Mouse (Mus musculus) heart, embryonic 11.5 days (tissue): ENCODE data around the gene Myh10. TPM values are rescaled to one million over a fixed set of nuclear protein-coding genes. Genes with fewer than 3 reads are reported as not detected.

Experiments used
- ATAC-seq: fragments of 200-750 bp; cut with Nextera tagmentation; replicated peaks from 2 replicates; pipeline ENCODE4 v1.8.0; 2017; ENCODE audit warnings: moderate library complexity; ENCODE audit not compliant: insufficient number of reproducible peaks, low FRiP score, low TSS enrichment
- H3K27ac ChIP-seq: fragments of 300-500 bp; sonication (generic); 2 replicates; pipeline ENCODE4 v1.5.1; 2014; ENCODE audit warnings: mild to moderate bottlenecking, low read depth, low read length
- H3K27me3 ChIP-seq: fragments of 300-500 bp; sonication (generic); 2 replicates; pipeline ENCODE4 v1.6.1; 2014; ENCODE audit warnings: mild to moderate bottlenecking, low read length, mixed read lengths; ENCODE audit not compliant: control insufficient read depth, insufficient read depth
- H3K36me3 ChIP-seq: fragments of 300-500 bp; sonication (generic); 2 replicates; pipeline ENCODE4 v1.6.1; 2014; ENCODE audit warnings: mild to moderate bottlenecking, low read length, moderate library complexity, mixed read lengths; ENCODE audit not compliant: control insufficient read depth, insufficient read depth
- H3K4me1 ChIP-seq: fragments of 300-500 bp; sonication (generic); 2 replicates; pipeline ENCODE4 v1.6.1; 2014; ENCODE audit warnings: low read length; ENCODE audit not compliant: control insufficient read depth, insufficient read depth
- H3K4me2 ChIP-seq: fragments of 300-500 bp; sonication (generic); 2 replicates; pipeline ENCODE4 v1.6.1; 2014; ENCODE audit warnings: mild to moderate bottlenecking, moderate library complexity
- H3K4me3 ChIP-seq: fragments of 300-500 bp; sonication (generic); 2 replicates; pipeline ENCODE4 v1.5.1; 2014; ENCODE audit warnings: low read depth, low read length
- H3K9ac ChIP-seq: fragments of 300-500 bp; sonication (generic); 2 replicates; pipeline ENCODE4 v1.6.1; 2014; ENCODE audit warnings: mild to moderate bottlenecking, low read depth, low read length, moderate library complexity
- H3K9me3 ChIP-seq: fragments of 300-500 bp; sonication (generic); replicated peaks from 2 replicates; pipeline ENCODE4 v1.6.1; 2016; ENCODE audit warnings: low read length; ENCODE audit not compliant: control insufficient read depth
- WGBS: fragments of 180-500 bp; shearing (Covaris S2); extraction: QIAGEN DNeasy Blood & Tissue Kit; methylation state at CpG from one replicate; pipeline ENCODE4 v1.1.7; 2014; ENCODE audit not compliant: insufficient replicate concordance; 5-methylcytosine and 5-hydroxymethylcytosine counted together
- polyA plus RNA-seq: library from polyadenylated mRNA; unstranded; fragments of >200 nt; fragmentation: Nextera tagmentation; extraction: Ambion mirVana; gene quantifications from 2 replicates; pipeline ENCODE4 v1.2.1, GENCODE M21; 2014

The Myh10 gene
- polyA plus RNA-seq, 1 experiment from 2014 or later: 150 TPM

DNA sequence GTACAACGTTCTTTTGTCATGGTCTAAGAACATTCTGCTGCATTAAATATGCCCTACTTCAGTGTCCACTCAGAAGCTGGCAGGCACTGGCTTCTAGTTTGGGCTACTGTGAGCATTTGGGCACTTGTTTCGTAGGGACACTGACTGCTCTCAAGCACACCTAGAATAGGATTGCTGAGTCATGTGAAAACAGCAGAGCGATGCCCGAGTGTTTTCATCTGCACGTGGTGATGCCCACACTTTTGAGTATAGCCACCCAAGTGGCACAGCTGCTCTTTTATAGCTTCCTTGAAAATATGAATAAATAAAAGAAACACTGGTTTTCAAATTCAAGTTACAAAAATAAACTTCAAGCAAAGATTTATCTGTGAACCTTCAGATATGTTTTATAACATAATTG is 56.8 kb downstream of the Myh10 start:
- ATAC-seq: no peak
- H3K9me3 ChIP-seq: no peaks in the 10 kb centered on the region
- 87% methylated on average over 5 of the region's 5 CpGs for WGBS
- peaks cover 24% of the 10 kb centered on the region for H3K36me3 ChIP-seq
- H3K27me3 ChIP-seq: no peaks in the 10 kb centered on the region
- H3K9ac ChIP-seq: no peak overlapping the region
- no peak overlapping the region for H3K4me2 ChIP-seq
- no peak overlapping the region for H3K4me3 ChIP-seq
- H3K27ac ChIP-seq: no peak overlapping the region
- no peaks in the 10 kb centered on the region; the same call in 1 of the 2 replicates for H3K4me1 ChIP-seq

GRCm38 (mm10) chr11:68750206-68750605 is 58.8 kb downstream of the Myh10 start:
- Histone ChIP-seq H3K9ac (no peak overlapping the region), H3K4me2 (no peak overlapping the region), H3K27me3 (no peaks in the 10 kb centered on the region), H3K4me3 (no peak overlapping the region), H3K27ac (no peak overlapping the region), H3K4me1 (no peaks in the 10 kb centered on the region; the same call in 1 of the 2 replicates), H3K36me3 (peaks cover 25% of the 10 kb centered on the region), H3K9me3 (no peaks in the 10 kb centered on the region)
- 74% methylated on average over 2 of the region's 2 CpGs for WGBS
- ATAC-seq: no peak

GRCm38 (mm10) chr11:68750938-68751337 is 59.6 kb downstream of the Myh10 start:
- Histone ChIP-seq H3K4me1 (no peaks in the 10 kb centered on the region), H3K9me3 (no peaks in the 10 kb centered on the region), H3K9ac (no peak overlapping the region), H3K36me3 (peaks cover 19% of the 10 kb centered on the region), H3K4me3 (no peak overlapping the region), H3K27ac (no peak overlapping the region), H3K4me2 (no peak overlapping the region), H3K27me3 (no peaks in the 10 kb centered on the region)
- WGBS: 81% methylated on average over 8 of the region's 8 CpGs
- ATAC-seq: no peak

GRCm38 (mm10) chr11:68754283-68754682 is 62.9 kb downstream of the Myh10 start:
- Histone ChIP-seq H3K27ac (0 out of 2 replicates have a peak overlapping the region, but pooled peaks have one; percentile 10), H3K4me1 (no peaks in the 10 kb centered on the region), H3K27me3 (no peaks in the 10 kb centered on the region), H3K9ac (no peak overlapping the region), H3K36me3 (peaks cover 9% of the 10 kb centered on the region; the same call in 1 of the 2 replicates), H3K4me3 (no peak overlapping the region), H3K9me3 (no peaks in the 10 kb centered on the region), H3K4me2 (no peak overlapping the region)
- WGBS: 81% methylated on average over 7 of the region's 7 CpGs
- ATAC-seq: no peak

DNA sequence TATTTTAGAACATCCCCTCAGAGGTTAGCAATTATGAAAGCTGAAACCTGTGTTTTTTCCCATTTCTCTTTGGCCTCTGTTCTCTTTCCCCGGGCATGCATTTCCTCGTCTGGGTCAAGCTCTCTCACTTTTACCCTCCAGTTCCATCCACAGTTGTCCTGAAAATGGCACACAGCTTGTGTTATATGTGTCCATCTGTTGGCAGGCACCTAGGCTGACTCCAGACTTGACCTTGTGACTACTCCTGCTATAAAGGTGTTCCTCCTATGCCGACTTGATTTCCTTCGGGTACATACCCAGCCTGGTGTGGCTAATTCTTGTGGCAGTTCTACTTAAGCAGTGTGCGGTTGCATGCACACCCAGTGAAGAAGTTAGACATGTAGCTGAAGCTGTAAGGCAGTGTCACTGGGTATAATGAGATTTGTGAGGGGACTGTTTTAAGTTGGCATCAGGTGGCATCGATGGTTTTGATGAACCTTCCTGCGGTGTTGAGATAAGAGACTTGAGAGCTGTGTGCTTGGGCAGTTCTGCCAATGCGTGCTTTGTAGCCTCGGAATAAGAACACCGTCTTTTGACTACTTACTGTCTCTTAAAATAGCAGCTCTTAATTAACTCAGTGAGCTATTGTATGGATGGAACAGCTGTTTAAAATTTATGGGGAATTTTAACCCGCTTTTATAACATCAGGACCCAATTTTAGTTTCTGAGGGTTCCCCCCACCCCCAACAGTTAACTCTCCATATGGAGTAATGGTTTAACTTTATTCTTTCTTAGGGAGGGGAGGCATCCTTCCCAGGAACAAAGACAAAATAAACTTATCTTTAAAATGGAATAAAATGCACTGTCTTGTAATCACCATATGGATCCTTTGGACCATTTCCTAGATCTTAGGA is 65.3 kb downstream of the Myh10 start:
- Histone ChIP-seq H3K27me3 (no peaks in the 10 kb centered on the region), H3K9ac (no peak overlapping the region), H3K9me3 (no peaks in the 10 kb centered on the region), H3K36me3 (peaks cover 8% of the 10 kb centered on the region), H3K4me1 (0 out of 2 replicates have a peak, but pooled peaks cover 5% of the 10 kb centered on the region), H3K27ac (no peak overlapping the region), H3K4me3 (no peak overlapping the region), H3K4me2 (no peak overlapping the region)
- no peak for ATAC-seq
- WGBS: 85% methylated on average over 11 of the region's 11 CpGs

DNA sequence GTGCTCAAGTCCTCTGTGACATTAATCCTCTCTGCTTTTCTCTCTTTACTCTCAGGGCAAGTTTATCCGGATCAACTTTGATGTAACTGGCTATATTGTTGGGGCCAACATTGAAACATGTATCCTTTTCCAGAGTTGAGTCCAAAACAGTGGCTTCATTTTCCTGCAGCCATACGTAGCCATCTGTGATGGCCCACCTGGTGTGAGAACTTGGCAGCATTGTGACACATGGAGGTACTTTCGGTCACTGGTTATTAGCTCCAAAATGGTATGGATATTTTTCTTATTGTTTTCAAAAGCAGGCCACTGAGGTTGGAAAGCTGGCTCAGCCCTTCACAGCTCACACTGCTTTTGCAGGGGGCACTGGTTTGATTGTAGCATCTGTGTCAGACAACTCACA is 68.3 kb downstream of the Myh10 start:
- H3K4me1 ChIP-seq: 0 out of 2 replicates have a peak, but pooled peaks cover 5% of the 10 kb centered on the region
- no peak overlapping the region for H3K9ac ChIP-seq
- no peak for ATAC-seq
- H3K36me3 ChIP-seq: peaks cover 22% of the 10 kb centered on the region
- WGBS: 90% methylated on average over 3 of the region's 3 CpGs
- no peak overlapping the region for H3K27ac ChIP-seq
- H3K4me2 ChIP-seq: no peak overlapping the region
- H3K4me3 ChIP-seq: no peak overlapping the region
- no peaks in the 10 kb centered on the region for H3K9me3 ChIP-seq
- no peaks in the 10 kb centered on the region for H3K27me3 ChIP-seq

GRCm38 (mm10) chr11:68761155-68761554 is 69.8 kb downstream of the Myh10 start:
- H3K4me2 ChIP-seq: no peak overlapping the region
- ATAC-seq: no peak
- no peak overlapping the region for H3K4me3 ChIP-seq
- H3K9me3 ChIP-seq: no peaks in the 10 kb centered on the region
- no peaks in the 10 kb centered on the region for H3K27me3 ChIP-seq
- no peak overlapping the region for H3K27ac ChIP-seq
- peaks cover 36% of the 10 kb centered on the region for H3K36me3 ChIP-seq
- no peak overlapping the region for H3K9ac ChIP-seq
- 0 out of 2 replicates have a peak, but pooled peaks cover 5% of the 10 kb centered on the region for H3K4me1 ChIP-seq
- 81% methylated on average over 4 of the region's 4 CpGs for WGBS

GRCm38 (mm10) chr11:68761664-68762063 is 70.3 kb downstream of the Myh10 start:
- peaks cover 39% of the 10 kb centered on the region for H3K36me3 ChIP-seq
- no peak overlapping the region for H3K9ac ChIP-seq
- ATAC-seq: no peak

More at GRCm38 (mm10) chr11:68761664-68762063, 70.3 kb downstream of the Myh10 start:
- Histone ChIP-seq H3K9me3 (no peaks in the 10 kb centered on the region), H3K27ac (no peak overlapping the region), H3K4me2 (no peak overlapping the region), H3K27me3 (no peaks in the 10 kb centered on the region), H3K4me3 (no peak overlapping the region), H3K4me1 (0 out of 2 replicates have a peak, but pooled peaks cover 5% of the 10 kb centered on the region)
- WGBS: 43% methylated on average over 6 of the region's 6 CpGs
